Mouse (Mus musculus) testis, postnatal 14 days (tissue): ENCODE measurements at regions not wholly inside any gene's neighbourhood (a gene's known extent, or its start where the extent isn't known, plus 50 kb on each side); places are given as distances from the start of the nearest gene placed in this dataset.
"Not testable (repeated sequence)": the region's sequence is repeated elsewhere in the genome, so short reads cannot be mapped to it uniquely, and the experiment has no call there.

ENCODE experiments used
- DNase-seq: peaks from one replicate; pipeline ENCODE4 v3.0.0; 2021; ENCODE audit warnings: low spot score

GRCm38 (mm10) chr14:53324367-53324766 is 828.8 kb upstream of the Olfr1507 start:
- not testable (repeated sequence) for DNase-seq

GRCm38 (mm10) chr14:53318512-53319309 is 823.2 kb upstream of the Olfr1507 start:
- not testable (repeated sequence) for DNase-seq

GRCm38 (mm10) chr14:53312490-53312889 is 816.9 kb upstream of the Olfr1507 start:
- DNase-seq, result not testable (repeated sequence)

GRCm38 (mm10) chr14:53303179-53303578 is 807.6 kb upstream of the Olfr1507 start:
- not testable (repeated sequence) for DNase-seq

GRCm38 (mm10) chr14:53302491-53302829 is 806.9 kb upstream of the Olfr1507 start:
- not testable (repeated sequence) for DNase-seq

DNA sequence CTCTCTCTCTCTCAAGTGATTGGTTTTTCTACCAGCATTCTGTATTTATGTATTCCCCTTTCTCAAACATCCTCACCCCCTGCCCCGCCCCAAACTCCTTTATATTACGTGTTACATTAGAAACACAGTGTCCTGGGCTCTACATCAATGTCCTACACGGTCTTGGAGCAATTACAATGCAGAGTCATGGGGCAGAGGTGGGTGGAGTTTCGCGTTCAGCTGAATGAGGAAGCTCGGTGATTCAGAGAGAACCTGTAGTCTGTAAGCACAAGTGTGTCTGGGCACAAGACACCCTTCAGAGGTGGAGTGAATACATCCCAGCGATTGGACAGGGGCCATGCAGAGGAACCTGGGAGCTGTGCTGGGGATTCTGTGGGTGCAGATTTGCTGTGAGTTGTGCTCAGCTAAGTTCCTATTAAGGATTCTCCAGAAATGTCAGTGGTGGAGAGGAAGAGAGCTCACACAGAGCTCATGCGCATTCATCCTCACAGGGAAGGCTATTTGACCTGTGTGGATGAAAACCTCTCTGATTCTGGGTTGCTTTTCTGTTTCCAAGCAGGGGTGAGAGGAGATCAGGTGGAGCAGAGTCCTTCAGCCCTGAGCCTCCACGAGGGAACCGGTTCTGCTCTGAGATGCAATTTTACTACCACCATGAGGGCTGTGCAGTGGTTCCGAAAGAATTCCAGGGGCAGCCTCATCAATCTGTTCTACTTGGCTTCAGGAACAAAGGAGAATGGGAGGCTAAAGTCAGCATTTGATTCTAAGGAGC is 806.4 kb upstream of the Olfr1507 start:
- not testable (repeated sequence) for DNase-seq

DNA sequence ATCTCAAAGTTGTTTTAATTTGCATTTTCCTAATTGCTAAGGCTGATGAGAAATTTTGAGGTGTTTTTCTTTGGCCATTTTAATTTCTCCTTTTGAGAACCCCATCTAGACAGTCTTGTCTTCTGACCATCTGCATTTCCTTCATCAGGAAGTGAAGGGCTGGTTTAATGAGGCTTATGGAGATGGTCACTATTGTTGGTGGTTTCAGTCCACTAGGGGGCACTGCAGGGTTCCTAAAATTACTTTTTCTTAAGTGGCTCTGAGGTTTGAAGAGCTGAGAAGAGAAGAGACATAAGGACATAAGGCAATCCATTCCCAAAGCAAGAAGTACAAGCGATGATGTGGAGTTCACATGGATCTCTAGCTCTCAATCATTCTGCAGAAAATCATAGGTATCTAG is 805.6 kb upstream of the Olfr1507 start:
- not testable (repeated sequence) for DNase-seq

DNA sequence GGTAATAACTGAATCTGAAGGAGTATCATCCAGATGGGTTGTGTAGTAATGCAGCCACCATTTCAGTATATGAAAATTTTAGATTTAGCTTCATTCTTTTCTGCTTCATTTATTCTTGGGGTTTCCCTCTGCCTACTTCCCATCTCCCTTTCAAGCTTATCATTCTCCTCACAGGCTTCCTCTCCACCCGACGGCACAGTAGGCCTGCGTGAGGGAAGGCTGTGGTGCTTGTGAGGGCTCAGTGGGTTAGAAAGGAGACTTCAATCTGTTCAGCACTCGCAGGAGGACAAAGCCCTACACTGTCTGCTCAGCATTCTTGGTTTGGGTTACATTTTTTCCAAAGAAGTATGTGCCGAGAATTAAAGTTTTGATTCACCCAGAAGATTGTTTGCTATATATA is 804.2 kb upstream of the Olfr1507 start:
- DNase-seq, result not testable (repeated sequence)

- not testable (repeated sequence) for DNase-seq
Measured at GRCm38 (mm10) chr14:53283350-53284141, 788.0 kb upstream of the Olfr1507 start.

GRCm38 (mm10) chr14:53273218-53273617 is 777.7 kb upstream of the Olfr1507 start:
- not testable (repeated sequence) for DNase-seq

DNA sequence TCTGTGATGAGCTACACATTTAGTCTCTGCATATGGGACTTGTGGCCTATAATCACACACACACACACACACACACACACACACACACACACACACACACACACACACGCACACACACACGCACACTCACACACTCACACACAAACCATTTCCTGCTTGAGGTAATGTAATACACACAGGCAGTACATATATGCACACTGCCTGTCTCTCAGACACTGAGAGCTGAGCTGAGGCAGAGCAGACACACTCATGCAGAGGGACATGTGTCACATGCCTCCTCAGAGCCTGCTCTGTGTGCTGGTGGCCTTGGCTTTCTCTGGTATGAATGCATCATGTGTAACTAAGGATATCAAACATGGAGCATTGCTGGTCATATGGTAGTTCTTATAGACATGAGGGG is 772.1 kb upstream of the Olfr1507 start:
- not testable (repeated sequence) for DNase-seq

DNA sequence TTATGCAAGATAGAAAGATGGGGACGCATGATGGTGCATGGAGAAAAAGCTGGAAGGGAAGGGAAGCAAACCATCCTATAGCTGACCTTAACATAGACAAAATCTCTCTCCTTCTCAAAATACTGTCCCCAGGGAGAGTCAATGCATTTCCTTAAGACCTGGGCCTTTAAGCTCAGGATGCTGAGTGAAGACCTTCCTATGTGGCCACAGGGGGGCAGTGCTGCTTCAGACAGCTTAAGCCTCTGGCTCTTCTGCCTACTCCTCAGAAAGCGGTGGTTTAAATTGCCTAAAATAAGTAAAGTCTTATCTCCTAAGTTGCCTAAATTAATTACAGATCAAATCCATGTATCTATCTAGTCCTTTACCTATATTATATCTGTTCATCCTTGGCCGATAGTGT is 760.4 kb upstream of the Olfr1507 start:
- DNase-seq, result not testable (repeated sequence)

DNA sequence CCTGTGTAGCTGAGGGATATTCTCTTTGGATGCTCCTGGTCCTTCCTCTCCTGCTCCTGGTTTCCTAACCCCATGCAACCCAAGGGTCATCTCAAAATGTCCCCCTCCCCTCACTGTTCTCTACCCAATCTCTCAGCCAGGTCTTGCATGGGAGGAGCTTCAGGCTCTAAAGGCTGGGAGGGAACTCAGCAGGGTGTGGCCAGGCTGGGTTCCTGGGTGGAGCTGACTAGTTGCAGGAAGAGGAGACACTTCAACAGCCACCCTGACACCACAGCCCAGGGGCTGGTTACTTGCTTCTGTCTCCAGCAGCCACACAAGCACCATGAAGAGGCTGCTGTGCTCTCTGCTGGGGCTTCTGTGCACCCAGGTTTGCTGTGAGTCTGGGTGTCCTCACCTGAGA is 757.9 kb upstream of the Olfr1507 start:
- DNase-seq, result not testable (repeated sequence)

DNA sequence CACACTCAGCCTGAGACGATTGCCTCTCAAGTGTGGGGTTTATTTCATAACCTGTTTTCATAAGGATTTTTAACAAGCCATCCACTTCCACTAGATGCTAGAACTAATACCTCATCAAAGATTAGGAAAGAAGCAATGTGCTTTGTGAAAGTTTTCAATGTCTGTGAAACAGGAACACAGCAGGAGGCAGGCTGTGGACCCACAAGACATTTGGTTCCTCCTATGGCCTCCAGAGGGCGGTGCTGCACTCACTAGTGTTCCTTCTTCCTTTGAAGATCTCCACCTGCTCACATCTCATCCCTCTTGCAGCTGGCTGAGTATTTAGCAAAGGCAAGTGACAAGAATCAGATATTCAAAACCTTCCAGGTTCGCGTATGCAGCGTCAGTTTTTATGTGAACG is 735.6 kb upstream of the Olfr1507 start:
- DNase-seq, result not testable (repeated sequence)

GRCm38 (mm10) chr14:53224789-53225188 is 729.2 kb upstream of the Olfr1507 start:
- DNase-seq, result not testable (repeated sequence)

DNA sequence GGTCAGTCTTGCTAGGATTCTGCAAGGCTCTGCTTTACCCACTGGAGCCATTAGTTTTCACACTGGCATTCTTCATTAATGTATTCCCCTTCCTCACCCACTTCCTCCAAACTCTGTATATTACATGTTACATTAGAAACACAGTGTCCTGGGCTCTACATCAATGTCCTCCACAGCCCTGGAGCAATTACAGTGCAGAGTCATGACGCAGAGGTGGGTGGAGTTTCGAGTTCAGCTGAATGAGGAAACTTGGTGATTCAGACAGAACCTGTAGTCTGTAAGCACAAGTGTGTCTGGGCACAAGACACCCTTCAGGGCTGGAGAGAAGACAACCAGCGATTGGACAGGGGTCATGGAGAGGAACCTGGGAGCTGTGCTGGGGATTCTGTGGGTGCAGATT is 715.0 kb upstream of the Olfr1507 start:
- not testable (repeated sequence) for DNase-seq

DNA sequence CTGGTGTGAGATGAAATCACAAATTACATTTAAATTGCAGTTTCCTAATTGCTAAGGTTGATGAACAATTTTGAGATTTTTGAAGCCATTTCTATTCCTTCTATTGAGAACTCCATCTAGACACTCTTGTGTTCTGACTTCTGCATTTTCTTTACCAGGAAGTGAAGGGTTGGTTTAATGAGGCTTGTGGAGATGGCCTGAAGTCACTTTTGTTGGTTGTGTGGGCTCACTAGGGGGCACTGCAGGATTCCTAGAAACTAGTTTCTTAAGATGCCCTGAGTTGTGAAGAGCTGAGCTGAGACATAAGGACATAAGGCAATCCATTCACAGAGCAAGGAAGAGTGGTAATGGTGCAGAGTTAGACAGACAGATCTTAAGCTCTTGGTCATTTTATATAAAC is 713.7 kb upstream of the Olfr1507 start:
- DNase-seq, result not testable (repeated sequence)

GRCm38 (mm10) chr14:53190931-53191330 is 695.4 kb upstream of the Olfr1507 start:
- DNase-seq, result not testable (repeated sequence)

- not testable (repeated sequence) for DNase-seq
Measured at GRCm38 (mm10) chr14:53174099-53174498, 678.5 kb upstream of the Olfr1507 start.

DNA sequence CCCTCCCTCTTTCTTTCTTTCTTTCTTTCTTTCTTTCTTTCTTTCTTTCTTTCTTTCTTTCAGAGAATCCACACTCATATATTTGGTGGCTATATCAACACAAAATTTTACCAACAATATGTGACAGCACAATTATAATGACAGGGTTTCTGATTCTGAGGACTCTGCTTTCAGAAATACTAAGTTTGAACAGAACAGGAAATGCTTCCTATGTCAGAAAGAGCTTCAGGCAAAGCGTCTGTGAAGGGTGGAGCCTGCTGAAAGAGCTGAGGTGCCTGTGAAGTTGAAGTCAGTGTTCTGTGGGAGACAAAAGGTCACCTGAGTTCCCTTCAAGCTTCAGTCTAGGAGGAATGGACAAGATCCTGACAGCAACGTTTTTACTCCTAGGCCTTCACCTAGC is 670.8 kb upstream of the Olfr1507 start:
- DNase-seq, result not testable (repeated sequence)

DNA sequence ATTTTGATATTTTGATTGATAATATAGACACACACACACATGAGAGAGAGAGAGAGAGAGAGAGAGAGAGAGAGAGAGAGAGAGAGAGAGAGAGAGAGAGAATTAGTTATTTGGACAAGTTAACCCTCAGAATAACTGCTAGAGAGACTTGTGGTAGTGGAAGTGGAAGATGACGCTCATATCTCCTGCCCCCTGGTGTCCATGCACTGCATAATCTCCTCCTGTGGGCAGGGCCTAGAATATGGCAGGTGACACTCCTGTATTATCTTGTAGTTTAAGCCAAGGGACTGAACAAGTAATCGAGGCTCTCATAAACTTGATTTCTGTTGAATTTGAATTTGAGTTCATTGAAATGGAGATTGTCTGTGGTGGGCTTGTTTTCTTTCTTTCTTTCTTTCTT is 663.5 kb upstream of the Olfr1507 start:
- DNase-seq, result not testable (repeated sequence)

DNA sequence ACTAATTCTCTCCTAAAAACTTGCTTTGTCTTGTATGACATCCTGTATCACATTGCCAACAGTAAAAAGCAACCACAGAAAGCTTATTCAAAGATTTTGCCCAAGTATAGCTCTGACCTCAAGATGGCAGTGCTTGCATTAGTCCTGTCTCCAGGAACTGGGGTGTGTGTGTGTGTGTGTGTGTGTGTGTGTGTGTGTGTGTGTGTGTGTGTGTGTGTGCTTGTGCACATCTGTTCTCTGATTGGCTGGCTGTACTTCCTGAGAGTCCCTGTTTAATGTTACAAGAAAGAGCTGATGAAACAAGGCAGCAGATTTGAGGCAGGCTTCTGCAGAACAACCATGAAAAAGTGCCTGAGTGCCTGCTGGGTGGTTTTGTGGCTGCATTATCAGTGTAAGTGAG is 639.2 kb upstream of the Olfr1507 start:
- DNase-seq, result not testable (repeated sequence)
